Mouse (Mus musculus) ES-Bruce4 (cell line): ENCODE results near the gene Gpr142. TPM values are rescaled to one million over a fixed set of nuclear protein-coding genes. Genes with fewer than 3 reads are reported as not detected.

Source experiments
- H3K27ac ChIP-seq: 2 replicates; pipeline ENCODE4 v1.5.1; 2012; ENCODE audit warnings: low read length, inconsistent platforms; ENCODE audit not compliant: insufficient read depth
- H3K27me3 ChIP-seq: 2 replicates; pipeline ENCODE4 v1.6.1; 2012; ENCODE audit warnings: mild to moderate bottlenecking, low read length, inconsistent platforms; ENCODE audit not compliant: control insufficient read depth, poor library complexity, insufficient read depth, severe bottlenecking
- H3K36me3 ChIP-seq: 2 replicates; pipeline ENCODE4 v1.6.1; 2012; ENCODE audit warnings: inconsistent platforms, mild to moderate bottlenecking, low read length, moderate library complexity; ENCODE audit not compliant: control insufficient read depth, poor library complexity, insufficient read depth, severe bottlenecking
- H3K4me1 ChIP-seq: one replicate; pipeline ENCODE4 v1.8.1; 2011; ENCODE audit warnings: low read length; ENCODE audit not compliant: control insufficient read depth, insufficient read depth
- H3K4me3 ChIP-seq: 2 replicates; pipeline ENCODE4 v1.5.1; 2011; ENCODE audit warnings: low read depth, mild to moderate bottlenecking, low read length
- H3K9ac ChIP-seq: 2 replicates; pipeline ENCODE4 v1.6.1; 2012; ENCODE audit warnings: low read depth, mild to moderate bottlenecking, inconsistent platforms; ENCODE audit not compliant: poor library complexity, severe bottlenecking
- H3K9me3 ChIP-seq: replicated peaks from 2 replicates; pipeline ENCODE4 v1.6.1; 2012; ENCODE audit warnings: mild to moderate bottlenecking, low read length, inconsistent platforms; ENCODE audit not compliant: control insufficient read depth, poor library complexity, insufficient read depth, severe bottlenecking
- CTCF ChIP-seq: IDR thresholded peaks from one replicate; pipeline ENCODE4 v1.8.1; 2011; ENCODE audit warnings: low read depth, low read length
- EP300 ChIP-seq: IDR thresholded peaks from 2 replicates; pipeline ENCODE4 v1.6.1; 2011; ENCODE audit warnings: low read depth, low read length; ENCODE audit not compliant: insufficient read depth
- POLR2A ChIP-seq: IDR thresholded peaks from one replicate; pipeline ENCODE4 v1.8.1; 2011; ENCODE audit warnings: low read length; ENCODE audit not compliant: insufficient read depth
- polyA plus RNA-seq: library from polyadenylated mRNA; stranded (reverse); fragments of >200 nt; gene quantifications from 2 replicates; pipeline ENCODE4 v1.2.4, GENCODE M21; 2011; ENCODE audit warnings: low read depth; ENCODE audit not compliant: missing spikeins, insufficient read depth, insufficient read length

Gene Gpr142
- polyA plus RNA-seq, 1 experiment: not detected

- peaks cover 3% of the 10 kb centered on the region for H3K4me1 ChIP-seq
- H3K27me3 ChIP-seq: no peaks in the 10 kb centered on the region
- H3K9ac ChIP-seq: no peak overlapping the region
- TF ChIP-seq EP300 (no peak), CTCF (no peak), POLR2A (no peak)
- H3K36me3 ChIP-seq: no peaks in the 10 kb centered on the region
- H3K9me3 ChIP-seq: no peaks in the 10 kb centered on the region
- no peak overlapping the region for H3K27ac ChIP-seq
- H3K4me3 ChIP-seq: no peak overlapping the region
These were observed 55.9 kb downstream of the Gpr142 start for GRCm38 (mm10) chr11:114854581-114854980.

- Histone ChIP-seq H3K9ac (no peak overlapping the region), H3K27me3 (no peaks in the 10 kb centered on the region), H3K36me3 (no peaks in the 10 kb centered on the region), H3K4me1 (peaks cover 3% of the 10 kb centered on the region), H3K4me3 (no peak overlapping the region), H3K27ac (no peak overlapping the region), H3K9me3 (no peaks in the 10 kb centered on the region)
- TF ChIP-seq CTCF: no peak
- TF ChIP-seq POLR2A: no peak
- TF ChIP-seq EP300: no peak
These were observed 57.4 kb downstream of the Gpr142 start for GRCm38 (mm10) chr11:114856125-114856524.

Other genes starting within 250 kb of the Gpr142 start
- gene Rpl38, start 130.4 kb upstream of the Gpr142 start, polyA plus RNA-seq: 1,928 and 2,044 TPM in 2 replicates
- gene Ttyh2, start 123.5 kb upstream of the Gpr142 start, polyA plus RNA-seq: 11.7 and 11.8 TPM in 2 replicates
- gene Dnaic2, start 71.5 kb upstream of the Gpr142 start, polyA plus RNA-seq: 1.3 and 1.7 TPM in 2 replicates
- gene Kif19a, start 33.5 kb upstream of the Gpr142 start, polyA plus RNA-seq: 1.0 and 1.4 TPM in 2 replicates
- gene Btbd17, start 3.0 kb upstream of the Gpr142 start, polyA plus RNA-seq: 0.93 TPM in 1 of 2 replicates, not detected in the other
- 48.8 and 57.0 TPM in 2 replicates for gene Gprc5c, start 52.2 kb downstream of the Gpr142 start, polyA plus RNA-seq
- gene Cd300a, start 91.1 kb downstream of the Gpr142 start, polyA plus RNA-seq: 0.78 and 2.3 TPM in 2 replicates
- not detected in 2 replicates for gene Cd300lb, start 135.5 kb downstream of the Gpr142 start, polyA plus RNA-seq
- gene Cd300c, start 170.2 kb downstream of the Gpr142 start, polyA plus RNA-seq: not detected in 2 replicates
- gene Cd300ld, start 191.0 kb downstream of the Gpr142 start, polyA plus RNA-seq: not detected in 2 replicates
- gene Cd300c2, start 203.0 kb downstream of the Gpr142 start, polyA plus RNA-seq: not detected in 2 replicates
- not detected in 2 replicates for gene Cd300ld2, start 217.3 kb downstream of the Gpr142 start, polyA plus RNA-seq
- gene Cd300ld4, start 228.1 kb downstream of the Gpr142 start, polyA plus RNA-seq: not detected in 2 replicates
- not detected in 2 replicates for gene Cd300ld5, start 238.8 kb downstream of the Gpr142 start, polyA plus RNA-seq
- not detected in 2 replicates for gene Cd300ld3, start 249.5 kb downstream of the Gpr142 start, polyA plus RNA-seq